Mouse (Mus musculus): ENCODE data around the gene S100pbp.

The S100pbp gene

DNA sequence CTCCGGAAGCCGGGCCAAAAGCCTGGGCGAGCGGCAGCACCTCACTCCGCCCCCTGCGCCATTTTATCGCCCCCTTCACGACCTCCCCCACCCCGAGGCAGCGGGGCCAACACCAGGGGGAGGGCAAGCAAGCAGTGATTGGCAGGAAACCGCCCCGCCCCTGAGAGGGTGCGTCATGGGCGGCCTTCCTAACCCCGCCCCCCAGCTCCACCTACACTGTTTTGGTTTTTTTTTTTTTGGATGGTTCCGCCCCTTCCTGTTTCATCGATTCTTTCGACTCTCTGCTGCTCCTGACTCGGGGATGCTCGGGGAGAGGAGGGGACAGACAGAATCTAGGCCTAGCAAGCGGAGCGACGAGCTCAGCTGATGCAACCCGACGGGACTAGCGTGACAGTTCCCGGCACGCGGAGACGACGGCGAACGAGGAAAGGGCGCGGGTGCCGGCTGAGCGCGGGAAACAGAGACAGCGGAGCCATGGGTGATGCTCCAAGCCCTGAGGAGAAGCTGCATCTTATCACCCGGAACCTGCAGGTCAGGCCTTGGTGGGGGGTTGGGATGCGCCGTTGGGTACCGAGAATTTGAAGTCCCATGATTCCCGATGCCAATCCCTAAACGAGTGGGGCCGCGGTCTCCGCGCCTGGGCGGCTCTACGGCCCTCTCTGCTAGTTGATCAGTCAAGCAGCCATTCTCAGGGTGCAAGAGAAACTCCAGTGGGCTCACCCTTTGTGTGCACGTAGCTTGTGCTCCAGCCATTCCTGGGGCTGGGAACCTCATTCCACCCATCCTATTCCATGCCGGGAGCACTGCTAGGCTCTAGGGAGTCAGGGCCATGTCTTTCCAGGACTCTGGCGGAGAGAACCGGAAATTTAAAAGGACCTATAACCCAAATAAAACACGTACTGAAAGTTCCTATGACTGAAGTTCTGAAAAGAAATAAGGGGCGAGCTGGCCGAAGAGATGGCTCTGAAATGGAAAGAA lies at the start of gene S100pbp, which contains the start of gene Yars:
TSS of gene S100pbp (minus strand) at position 186 of the 978 bp plus-strand sequence.
TSS of gene Yars (plus strand) at position 219 of the 978 bp plus-strand sequence.
- DNase-seq (ENCODE audit: low read depth, low spot score), result peak; percentile 97

DNA sequence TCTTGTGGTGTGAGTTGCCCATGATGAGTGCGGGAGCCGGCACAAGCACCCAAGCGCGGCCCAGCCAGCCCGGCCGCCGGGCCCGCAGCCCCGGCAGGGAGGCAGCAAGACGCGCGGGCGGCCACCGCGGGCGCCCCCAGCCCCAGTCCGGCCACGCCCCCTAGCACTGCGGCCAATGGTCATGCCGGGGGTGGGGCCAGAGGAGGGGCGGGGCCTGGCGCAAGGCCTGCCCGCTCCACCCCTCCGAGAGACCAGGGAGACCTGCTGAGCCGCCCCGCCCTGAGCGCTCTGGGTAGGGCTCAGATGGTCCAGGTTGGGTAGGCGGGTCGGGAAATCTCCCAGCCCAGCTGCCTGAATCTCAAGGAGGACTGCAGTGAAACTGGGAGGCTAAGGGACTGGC lies 49.5 kb upstream of the S100pbp start:
- peak; percentile 76 for DNase-seq (ENCODE audit: low read depth, low spot score)

DNA sequence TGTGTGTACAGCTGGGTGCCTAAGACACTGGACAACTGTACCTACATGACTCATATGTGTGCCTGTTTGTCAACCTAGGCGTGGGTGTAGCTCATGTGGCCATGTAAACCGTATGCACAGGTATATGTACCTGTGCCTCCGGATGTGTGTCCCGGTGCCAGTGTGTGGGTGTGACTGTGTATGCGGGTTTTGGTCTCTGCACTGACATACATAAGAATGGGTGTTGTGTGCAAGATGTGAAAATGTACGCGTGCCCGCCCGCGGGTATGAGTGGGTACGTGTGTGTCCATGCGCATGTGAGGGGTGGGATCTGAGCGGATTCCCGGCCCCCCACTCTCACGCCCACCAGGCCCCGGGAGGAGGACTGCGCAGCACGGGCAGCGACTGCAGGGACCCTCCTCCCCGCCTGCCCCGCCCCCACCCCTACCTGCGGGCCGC lies 49.1 kb upstream of the S100pbp start:
- DNase-seq (ENCODE audit: low read depth, low spot score), result no peak

DNA sequence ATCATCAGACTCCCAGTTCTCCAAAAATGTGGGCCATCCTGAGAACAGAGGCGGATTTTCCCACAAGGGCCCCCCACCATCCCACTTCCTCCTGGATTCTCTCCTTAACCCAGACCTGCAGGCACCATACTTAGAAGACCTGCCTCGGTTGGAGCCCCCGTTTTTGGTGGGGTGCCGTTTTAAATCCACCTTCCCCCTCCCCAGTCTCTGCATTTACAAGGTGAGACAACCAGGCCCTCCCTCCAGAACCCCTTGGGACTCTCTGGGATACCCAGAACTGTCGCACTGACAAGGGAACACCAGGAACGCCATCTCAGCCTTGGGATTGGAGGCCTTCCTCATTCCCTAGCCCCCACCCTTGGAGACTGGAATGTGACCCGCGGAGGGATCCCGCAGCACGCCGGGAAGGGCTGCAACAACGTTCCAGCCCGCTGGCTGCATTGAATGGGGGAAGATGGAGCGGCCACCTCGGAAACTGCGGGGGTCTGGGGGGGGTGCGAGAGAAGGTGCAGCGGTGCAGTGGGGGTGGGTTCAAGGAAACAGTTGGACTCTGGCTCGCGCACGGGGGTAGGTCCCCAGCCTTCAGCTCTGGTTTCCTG lies 48.4 kb upstream of the S100pbp start:
- DNase-seq (ENCODE audit: low read depth, low spot score), result no peak

DNA sequence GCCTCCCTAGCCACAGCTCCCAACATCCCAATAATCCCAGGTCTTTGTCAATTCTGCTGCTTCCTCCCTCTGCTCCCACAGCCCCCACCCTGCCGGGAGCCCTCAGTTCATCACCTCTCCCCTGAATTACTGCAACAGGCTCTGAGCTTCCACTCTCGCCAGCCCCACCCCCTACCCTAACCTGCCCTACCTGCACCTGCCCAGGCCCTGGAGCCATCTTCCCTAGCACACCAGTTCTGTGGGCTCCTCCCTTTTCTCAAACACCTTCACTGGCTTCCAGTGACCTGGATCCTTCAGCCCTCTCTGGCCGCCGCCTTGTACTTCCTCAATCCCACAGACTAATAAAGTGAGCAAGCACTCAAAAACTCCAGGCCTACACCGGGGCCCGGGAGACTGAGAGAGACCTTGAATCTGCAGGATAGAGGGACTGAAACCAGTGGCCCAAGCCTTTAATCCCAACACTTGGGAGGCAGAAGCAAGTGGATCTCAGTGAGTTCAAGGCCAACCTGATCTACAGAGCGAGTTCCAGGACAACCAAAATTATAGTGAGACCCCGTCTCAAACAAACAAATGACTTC lies 46.8 kb upstream of the S100pbp start:
- no peak for DNase-seq (ENCODE audit: low read depth, low spot score)

DNA sequence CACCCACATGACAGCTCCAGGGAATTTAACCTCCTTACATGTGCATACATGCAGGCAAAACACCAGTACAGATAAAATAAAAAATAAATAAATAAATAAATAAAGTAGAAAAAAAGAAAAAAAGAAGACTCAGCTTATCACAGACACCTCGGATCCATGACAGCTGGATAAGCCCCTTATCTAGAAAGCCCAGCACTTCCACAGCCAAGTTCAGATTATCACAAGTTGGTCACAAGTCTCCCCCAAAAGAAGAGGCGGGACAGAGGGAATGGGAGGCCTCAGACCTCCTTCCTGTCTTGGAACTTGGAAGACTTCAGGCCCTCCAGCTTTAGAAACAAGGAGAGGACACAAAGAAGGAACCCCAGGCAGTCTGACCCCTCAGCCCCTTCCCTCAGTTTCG lies 45.6 kb upstream of the S100pbp start:
- DNase-seq (ENCODE audit: low read depth, low spot score), result no peak

DNA sequence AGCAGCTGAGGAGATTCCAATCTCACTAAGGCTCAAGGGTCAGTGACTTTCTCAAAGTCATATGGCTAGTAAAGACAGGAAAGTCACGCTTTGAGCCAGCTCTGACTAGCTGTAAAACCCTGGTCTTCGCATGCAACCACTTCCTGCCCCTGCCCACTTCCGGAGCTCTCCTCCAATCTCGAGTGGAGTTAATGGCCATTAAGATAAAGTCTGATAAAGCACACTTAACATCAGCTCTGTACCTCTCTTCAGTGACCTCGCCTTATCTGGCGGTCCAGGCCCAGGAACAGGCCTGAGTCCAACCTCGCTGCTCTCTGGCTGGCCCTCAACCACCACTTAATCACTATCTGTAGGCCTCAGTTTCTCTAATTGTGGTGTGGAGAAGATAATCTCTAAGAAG lies 45.0 kb upstream of the S100pbp start:
- no peak for DNase-seq (ENCODE audit: low read depth, low spot score)

DNA sequence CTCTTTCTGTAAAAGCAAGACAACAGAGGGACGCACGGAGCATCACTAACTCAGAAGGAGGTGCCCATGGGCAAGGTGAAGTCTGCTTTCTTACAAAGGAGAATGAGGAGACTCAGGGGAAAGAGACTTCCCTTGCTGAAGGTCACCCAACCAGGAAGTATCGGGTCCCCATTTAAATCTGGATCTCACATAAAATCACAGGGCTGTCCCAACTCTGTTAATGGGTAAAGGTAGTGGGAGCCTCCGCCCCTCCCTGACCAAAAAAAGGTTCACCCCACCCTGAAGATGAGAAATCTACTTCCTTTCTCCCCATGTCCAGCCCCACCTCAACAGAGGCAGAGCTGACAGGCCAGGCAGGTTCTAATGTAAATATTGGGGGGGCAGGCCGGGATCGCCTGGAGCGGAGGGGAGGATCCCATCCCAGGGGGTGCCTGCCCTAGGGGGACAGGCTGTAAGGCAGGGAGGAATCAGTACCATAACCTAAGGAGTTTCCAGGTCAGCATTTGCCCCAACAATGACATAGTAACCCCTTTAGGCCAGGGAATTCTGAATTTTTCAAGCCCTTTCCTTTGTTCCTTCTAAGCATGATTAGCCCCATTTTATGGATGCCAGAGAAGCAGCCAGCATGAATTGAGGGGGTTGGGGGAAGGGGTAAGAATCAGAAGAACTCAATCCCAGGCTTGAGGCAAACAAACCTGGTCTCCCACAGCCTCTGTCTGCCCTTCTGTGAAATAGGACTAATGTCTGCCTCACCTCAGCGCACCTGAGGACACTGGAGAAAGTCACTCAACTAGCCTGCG lies 43.2 kb upstream of the S100pbp start:
- DNase-seq (ENCODE audit: low read depth, low spot score), result no peak

DNA sequence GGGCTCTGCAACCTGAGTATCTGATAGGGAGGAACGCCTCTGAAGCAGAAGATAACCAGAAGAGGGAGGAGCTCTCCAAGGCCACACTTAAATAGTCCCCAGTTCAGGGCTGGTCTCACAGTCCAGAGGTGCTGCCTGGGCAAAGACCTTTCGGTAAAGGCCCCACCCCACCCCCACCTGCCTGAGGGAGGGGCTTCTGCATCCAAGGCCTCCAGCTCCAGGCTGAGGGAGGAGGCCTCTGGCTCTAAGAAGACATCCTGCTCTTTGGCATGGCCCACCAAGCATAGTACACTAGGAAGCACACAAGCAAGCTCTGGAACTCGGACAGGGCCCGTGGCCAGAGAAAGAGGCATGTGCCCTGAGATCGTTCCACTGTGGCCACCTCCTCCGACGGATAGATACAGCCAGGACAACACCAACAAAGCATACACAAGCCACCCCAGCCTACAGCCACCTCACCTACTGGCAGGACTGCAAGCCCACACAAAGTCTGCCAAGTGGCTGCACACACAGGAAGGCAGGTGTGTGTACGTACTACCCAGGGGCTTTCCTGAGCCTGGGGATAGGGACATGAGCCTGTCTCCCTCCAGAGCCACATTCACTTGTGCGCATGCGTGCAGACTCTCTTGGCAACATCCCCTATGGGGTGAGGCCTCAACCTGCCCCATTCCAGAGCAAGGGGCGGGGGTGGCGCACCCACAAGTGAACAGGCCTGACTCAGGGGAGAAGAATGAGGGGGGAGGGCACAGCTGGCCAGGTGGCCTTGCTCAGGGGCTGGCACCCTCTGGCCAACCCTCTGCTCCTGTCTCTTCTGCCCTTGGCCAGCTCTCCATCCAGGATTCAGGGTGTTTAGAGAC lies 42.3 kb upstream of the S100pbp start:
- no peak for DNase-seq (ENCODE audit: low read depth, low spot score)

DNA sequence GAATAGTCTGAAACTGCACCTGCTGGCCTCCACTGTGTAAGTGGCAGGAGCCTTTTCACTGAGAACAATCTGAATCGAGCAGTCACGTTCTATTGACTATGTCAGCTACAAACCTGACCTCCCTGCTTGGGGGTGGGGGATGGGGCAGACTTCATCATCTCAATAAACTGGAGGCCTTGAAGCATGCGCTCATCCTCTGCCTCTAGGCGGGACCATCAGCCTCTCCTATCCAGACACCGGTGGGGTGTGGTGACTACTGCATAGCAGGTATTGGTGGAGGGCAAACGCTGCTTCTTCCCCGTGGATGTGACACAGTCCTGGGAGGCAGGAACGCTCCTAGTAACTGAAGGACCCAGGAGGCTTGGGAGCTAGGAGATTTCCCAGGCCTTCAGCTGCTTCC lies 41.4 kb upstream of the S100pbp start:
- no peak for DNase-seq (ENCODE audit: low read depth, low spot score)

DNA sequence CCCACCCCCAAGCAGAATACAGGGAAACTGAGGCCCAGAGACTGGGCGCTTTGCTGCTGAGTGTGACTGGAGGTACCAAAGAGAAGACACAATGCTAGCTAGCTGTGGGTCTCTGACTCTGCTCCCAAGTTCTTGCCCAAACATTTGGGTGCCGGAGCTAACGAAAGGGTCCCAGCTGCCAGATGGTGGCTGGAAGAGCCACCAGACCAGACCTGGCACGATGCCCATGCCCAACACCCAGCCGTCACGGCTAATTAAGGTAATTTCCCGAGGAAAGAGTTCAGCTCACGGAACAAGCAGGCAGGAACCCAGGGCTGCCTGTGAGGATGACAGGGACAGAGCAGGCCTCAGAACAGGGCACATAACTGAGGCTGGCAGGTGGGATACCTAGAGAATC lies 38.5 kb upstream of the S100pbp start:
- DNase-seq (ENCODE audit: low read depth, low spot score), result no peak

DNA sequence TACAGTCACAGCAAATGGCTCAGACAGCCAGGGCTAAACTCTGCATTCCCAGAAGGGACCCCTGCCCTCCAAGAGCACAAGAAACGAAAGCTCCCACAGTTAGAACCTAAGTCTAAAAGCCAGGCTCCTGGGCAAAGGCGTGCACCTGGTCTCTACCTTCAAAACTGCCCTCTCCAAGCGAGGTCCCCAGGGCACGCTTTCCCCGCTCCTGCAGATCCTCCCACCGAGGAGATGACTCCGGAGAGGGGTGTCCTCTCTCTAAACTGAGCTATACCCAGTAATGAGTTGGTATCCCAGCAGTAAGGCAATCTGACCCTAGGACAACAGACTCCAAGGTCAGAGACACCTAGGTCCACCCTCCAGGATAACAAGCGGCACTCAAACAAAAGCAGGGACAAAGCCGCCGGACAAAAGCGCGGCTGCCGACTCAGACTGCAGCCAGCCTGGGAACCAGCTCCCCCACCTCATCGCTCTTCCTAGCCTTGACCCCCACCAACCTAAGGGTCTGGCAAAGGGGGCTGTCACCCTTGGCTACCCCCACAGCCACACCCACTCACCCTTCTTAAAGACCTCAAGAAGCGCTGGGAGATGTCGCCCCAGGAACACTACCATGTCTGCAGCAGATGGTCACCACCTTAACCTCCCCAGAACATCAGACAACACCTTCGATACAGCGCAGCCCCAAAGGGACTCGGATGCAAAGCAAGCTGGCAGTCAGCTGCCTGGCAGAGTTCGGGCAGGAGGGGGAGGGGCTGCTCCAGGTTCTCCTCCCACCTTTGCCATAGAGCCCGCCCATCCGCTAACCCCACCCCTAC lies 37.9 kb upstream of the S100pbp start:
- no peak for DNase-seq (ENCODE audit: low read depth, low spot score)

DNA sequence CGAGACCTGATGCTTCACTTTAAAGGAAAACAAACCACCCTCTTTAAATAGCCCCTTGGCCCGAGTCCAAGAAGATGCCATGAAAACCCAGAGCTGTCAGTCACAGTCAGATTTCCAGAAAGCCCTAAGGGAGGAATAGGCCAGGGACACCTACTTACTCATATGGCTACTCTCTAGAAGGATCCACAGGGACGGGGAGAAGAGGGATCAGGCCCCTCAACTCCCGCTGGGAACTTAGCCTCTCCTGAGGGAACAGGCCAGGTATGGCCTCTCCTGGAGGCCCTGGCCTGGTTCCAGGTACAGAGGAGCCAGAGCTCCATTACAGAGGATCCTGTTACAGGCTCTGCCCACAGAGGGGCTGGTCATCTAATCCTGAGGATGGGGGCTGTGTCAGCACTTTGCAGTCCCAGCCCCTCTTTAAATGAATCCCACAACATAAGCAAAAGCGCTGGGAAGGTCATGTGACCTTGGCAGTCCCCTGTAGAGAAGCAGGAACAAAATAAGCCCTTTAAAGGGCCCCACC lies 37.0 kb upstream of the S100pbp start:
- no peak for DNase-seq (ENCODE audit: low read depth, low spot score)

DNA sequence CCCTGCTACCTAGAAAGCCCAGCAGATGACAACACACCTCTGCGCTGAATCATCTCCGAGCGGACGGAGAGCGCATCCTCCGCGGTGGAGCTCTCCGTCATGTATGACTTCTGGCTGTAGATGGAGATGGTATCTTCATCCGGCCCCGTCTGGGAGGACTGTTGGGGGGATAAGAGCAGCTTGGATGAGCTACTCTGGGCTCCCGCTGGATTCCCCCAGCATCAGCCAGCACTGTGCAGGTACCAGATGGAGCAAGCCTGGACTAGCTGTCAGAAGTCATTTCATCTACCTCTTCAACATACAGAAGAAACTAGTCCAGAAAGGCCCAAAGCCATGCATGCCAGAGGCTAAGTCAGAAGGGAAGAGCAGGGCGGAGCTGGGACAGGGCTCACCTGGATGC lies 35.8 kb upstream of the S100pbp start:
- DNase-seq (ENCODE audit: low read depth, low spot score), result no peak

DNA sequence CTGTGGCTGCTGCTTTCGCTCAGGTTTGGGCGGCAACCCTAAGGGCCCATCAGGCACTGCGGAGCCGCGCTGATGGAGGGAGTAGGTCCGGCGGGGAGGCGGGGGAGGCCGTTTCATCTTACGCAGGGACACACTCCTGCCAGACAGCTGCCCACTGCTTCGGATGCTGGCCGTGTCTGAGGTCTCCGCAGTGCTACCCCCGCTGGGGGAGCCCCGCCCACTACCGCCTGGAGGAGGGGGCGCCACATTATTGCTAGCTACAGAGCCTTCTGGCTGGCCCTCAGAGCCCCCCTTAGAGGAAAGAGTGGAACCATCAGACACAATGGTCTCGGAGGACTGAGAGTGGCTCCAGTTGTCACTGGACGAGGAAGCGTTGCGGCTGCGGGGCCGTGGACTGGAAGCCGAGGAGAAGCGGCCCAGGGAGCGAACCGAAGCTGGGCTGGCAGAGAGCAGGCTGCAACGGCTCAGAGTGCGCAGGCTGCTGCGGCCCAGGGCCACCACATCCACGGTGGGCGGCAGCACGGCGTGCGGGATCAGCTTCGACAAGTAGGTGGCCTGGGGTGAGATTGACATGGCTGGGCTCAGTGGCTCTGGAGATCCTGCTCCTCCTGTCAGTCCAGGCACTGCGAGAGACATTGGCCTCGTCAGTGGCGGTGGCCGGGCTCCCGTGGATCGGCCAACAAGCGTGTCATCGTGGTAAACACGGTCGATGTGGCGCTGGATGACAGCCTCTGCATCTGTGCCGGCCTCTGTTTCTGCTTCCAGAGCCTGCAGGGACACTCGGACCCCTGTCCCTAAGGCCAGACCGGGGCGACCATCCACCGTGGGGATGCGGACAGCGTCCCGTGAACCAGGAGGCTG lies 34.1 kb upstream of the S100pbp start:
- DNase-seq (ENCODE audit: low read depth, low spot score), result no peak

DNA sequence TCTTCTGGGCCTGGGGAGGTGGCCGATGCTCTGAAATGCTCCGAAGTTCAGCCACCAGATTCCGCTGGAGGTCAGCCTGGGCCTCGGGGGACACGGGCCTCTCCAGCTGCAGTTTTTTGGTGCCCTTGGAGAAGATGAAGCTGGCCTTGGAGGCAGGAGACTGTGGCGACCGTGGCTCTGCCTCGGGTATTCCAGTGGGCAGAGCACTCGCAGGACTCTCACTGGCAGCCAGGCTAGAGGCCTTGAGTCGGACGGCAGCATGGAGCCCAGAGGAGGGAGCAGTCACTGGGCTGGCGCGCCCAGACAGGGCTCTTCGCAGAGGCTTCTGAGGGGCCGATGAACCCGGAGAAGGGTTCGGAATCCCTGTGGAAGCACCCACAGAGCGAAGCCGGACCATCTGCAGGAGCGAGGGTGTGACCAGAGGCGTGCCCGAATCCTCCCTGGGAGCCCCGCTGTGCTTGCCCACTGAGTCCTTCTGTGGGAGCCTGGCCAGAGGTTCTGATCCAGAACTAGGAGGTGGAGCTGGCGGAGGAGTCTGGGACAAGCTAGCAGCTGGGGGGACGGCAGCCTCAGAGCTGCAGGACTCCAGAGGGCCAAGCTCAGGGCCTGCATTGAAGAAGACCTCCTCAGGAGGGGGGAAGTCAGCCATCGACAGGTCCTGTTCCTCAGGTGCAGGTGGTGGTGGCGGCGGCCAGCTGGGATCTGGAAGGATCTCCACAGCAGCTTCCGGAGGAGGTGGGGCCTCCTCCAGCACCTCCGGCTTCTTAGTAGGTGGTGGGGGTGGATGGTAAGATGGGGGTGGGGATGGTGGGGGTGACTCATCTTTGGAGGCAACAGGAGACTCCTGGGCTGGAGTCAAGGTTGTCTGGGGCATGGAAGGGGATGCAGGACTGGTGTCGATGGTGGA lies 32.7 kb upstream of the S100pbp start:
- no peak for DNase-seq (ENCODE audit: low read depth, low spot score)

Data from embryo, embryonic 11.5 days (tissue).